Mouse (Mus musculus) adrenal gland, adult 18-20 months (tissue): ENCODE results near the gene Fzd2. TPM values are rescaled to one million over a fixed set of nuclear protein-coding genes. Genes with fewer than 3 reads are reported as not detected.
"Not testable (repeated sequence)": the region's sequence is repeated elsewhere in the genome, so short reads cannot be mapped to it uniquely, and the experiment has no call there.

ENCODE experiments used
- DNase-seq, 2 experiments: peaks; one replicate each; pipeline ENCODE4 v3.0.0; 2021 to 2022; ENCODE audit warnings: low spot score in 2 of 2
- total RNA-seq, 2 experiments: library from RNA; stranded (reverse); gene quantifications; 1 replicate in 1 of 2; 2 replicates in 1 of 2; pipeline ENCODE4 v1.2.3; 2021

Gene Fzd2
- total RNA-seq, 2 experiments from 2014 or later = 2.6 to 3.6 TPM

DNA sequence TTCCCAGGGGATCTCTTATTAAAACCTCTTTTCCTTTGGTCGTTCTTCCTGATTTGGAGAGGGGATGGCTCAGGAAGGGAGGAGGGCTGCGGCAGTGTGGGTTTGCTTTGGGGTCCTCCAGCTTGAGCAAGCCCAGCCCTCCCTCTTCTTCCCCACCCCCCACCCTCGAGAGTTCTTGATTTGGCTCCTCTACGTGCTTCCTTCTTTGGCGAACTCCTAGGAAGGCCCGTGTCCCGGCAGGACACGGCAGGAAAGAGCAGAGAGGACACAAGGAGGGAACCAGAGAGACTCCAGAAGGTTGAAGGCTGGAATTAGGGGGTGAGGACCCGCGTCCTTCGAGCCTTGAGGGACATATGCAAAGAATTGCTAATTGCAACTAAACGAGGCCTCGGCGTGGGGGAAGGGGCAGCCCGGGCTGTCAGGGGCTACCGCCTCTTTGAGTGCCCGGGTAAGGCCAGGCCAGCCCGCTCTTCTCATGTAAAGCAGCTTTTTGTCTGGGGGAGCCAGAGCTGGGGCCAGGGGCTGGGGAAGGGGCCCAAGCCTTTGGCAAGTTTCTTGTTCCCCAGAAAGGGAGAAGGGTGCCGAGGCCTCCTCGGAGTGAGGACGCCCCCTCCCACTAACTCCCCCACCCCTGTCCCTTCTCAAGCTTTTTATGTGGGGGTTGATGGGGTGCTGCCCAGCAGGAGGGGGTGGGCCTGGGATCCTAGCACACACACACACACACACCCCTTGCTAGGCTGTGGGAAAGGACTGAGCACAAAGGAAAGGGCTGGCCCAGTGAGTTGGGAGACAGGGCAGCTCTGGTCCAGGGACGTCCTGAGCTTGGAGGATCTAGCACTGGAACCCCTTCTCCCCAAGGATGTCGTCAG, 24.8 kb upstream of the Fzd2 start, which contains the start of gene Gm11627:
Gm11627 (minus strand) TSS at position 297 of the 869 bp plus-strand sequence.
- no peak for DNase-seq

DNA sequence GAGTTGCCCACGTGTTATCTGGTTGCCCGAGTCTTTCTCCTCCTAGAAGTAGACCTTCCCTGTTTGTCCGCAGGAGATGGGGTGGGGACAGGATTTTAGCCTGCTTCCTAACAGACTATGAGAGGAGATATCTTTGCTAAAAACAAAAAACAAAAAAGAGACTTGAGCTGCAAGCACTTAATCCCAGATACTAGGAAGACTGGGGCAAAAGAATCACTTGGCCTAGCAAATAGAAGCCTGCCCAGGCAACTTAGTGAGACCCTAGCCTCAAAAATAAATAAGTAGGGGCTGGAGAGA, 24.2 kb upstream of the Fzd2 start:
- no peak for DNase-seq

DNA sequence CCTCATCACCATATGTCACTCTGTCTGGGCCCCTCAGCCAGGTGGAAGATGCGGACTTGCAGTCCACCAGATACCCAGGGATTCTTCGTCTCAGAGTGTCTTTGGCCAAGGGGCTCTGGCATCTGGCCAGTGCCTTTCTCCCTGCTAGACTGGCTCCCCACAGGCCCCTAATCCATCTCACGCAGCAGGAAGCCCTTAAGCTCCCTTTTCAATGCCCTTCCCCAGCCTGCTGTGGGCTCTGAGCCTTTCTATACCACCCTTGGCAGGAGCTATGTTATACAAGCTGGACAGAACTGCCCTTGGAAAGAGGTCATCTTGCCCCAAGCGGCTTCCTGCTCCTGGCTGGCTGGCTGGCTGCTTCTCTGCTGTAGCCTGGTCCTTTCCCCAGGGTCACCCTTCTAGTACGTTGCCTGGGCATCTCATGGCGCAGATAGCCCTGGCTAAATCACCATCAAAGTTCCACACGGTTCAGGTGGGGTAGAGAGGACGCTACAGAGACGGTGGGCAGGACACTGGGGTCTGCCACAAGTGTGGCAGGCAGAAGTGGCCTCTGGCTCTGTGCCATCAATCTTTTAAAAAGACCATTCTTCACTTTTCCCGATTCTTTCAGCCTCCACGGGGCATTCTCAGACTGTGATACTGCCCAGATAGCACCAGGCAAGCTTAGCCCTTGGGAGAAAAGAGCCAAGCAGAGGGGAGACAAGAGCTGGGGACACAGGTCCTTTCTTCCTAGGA, 22.7 kb upstream of the Fzd2 start:
- no peak for DNase-seq

DNA sequence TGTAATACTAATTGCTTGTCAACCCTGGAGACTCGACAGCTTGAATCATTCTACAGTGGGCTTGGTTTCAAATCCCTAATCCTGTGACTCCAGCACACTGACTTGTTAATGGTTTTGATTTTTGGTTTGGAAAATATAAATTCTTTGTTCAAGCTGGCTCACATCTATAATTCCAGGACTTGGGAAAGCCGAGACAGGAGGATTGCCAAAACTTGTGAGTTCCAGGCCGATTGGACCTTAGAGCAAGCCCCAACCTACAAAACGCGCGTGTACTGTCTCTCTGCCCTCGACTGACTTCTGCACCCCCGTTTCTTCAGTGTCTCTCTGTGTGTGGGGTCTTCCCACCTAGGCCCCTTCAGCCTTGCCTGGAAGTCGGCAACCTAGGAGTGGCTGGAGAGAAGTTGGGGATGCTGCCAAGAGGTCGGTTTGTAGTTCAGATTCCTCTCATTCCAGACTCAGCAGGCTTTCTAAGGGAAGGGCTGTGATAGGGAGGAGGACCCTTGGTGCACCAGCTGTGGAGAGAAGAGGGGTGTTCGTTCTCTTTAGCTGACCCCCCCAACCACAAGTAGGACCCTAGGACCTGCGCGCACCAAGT, 22.1 kb upstream of the Fzd2 start:
- DNase-seq = no peak

DNA sequence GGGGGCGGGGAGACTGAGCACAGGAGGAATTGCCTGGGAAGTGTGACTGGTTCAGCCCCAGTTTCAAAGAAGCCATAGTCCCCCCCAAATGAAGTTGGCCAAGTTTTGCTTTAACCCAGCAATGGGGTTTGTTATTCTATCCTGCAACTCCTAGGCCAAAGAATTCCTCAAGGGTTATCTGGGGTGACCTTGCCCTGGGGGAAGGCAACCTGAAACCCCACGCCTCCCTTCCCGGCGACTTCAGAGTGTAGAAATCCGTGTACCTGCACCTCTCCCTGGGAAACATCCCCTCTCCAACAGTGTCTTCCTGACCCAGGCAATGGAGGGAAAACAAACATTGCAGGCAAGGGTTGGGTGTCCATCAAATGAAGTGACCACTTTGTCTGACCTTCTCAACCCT, 21.5 kb upstream of the Fzd2 start:
- DNase-seq = no peak

DNA sequence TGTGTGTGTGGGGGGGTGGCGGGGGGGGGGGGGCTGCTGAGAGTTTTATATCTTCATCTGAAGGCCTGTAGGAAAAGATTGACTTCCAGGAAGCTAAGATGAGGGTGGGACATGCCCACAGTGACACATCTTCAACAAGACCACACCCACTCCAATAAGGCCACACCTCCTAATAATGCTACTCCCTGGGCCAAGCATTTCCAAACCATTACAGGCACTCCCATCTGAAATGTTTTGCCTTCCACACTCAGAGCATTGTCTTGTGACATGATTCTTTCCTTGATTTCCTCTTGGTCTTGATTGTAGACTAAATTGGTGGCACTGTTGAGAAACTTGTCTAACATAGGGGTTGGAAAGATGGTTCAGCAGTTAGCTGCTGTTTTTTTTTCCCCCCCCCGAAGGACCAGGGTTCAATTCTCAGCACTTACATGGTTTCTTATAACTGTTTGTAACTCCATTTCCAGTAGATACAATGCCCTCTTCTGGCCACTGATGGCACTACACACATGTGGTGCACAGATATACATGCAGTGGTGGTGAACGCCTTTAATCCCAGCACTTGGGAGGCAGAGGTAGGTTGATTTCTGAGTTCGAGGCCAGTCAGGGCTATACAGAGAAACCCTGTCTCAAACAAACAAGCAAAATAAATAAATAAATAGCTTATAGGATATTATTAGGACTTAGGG, 17.6 kb upstream of the Fzd2 start:
- no peak for DNase-seq

DNA sequence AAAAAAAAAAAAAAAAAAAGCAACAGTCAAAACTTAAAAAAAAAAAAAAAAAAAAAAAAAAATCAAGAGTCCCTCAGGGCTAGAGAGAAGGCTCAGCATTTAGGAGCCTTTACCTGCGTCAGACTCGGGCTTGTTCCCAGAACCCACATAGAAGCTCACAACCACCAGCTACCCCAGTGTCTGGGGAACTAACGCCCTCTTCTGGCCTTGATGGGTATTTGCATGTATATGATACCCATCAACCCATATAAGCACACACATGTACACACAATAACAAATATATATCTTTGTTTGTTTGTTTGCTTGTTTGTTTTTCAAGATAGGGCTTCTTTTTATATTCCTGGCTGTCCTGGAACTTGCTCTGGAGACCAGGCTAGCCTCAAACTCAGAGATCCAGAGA, 16.6 kb upstream of the Fzd2 start:
- no peak for DNase-seq

DNA sequence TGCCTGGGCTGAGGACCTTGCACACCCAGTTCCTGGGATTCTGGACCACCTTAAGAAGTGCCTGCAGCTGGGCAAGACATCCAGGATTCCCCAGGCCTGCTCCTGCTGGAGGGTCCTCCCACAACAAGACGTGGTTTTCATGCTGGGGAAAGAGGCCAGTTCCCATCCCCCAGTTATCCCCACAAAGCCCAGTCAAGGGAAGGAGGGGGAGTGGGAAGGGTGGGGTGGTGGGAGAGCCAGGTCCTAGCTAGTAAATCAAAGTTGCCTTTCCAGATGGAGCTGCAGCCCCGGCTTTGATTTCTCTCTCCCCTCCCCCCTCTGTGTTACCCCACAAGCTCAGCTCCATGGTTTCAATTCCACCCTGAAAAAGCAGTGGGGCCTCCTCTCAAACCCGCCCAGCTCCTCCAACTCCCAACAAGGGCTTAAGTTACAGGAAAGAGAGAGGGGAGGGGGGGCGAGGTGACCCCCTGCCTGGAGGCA, 8.8 kb upstream of the Fzd2 start:
- no peak for DNase-seq

DNA sequence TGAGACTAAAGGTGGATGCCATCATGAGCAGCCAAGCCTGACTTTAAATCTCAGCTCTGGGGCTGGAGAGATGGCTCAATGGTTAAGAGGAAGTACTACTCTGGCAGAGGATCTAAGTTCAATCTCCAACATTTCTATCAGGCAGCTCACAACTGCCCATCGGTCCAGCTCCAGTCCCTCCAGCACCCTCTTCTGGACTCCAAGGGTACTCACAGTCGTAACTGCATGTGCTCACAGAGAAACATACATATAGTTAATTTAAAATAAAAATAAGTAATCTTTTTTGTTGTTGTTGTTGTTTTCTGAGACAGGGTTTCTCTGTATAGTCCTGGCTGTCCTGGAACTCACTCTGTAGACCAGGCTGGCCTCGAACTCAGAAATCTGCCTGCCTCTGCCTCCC, 4.3 kb upstream of the Fzd2 start:
- no peak for DNase-seq

DNA sequence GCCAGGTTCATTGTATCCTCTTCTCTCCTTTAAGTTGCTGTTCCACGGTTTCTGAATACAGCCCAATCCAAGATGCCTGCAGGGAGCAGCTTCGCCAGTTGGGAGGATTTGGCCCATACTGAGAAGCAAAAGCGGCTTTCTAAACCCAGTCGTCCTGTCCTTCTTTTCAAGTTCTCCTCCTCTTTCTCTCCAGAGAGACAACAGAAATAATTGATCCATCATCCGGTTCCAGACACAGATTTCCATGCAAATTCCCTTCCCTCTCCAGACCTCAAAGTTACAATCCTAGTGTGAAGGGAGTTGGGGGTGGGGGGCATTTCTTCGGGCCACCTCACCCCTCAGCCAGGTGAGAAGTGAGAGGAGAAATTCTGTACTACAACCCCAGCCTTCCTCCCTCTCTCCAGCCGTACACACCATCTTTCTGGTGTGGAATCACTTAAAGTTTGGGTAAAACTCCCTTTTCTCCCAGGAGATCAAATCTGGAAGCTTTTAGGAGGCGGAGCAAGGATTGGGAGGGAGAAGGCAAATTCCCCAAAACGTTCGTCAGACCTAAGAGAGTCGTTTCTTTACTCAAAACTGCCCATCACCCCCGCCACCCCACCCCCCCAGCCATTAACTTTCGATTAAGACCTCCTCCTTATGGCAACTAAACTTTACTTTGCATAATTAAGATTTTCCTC, 1.2 kb upstream of the Fzd2 start:
- DNase-seq = no peak

DNA sequence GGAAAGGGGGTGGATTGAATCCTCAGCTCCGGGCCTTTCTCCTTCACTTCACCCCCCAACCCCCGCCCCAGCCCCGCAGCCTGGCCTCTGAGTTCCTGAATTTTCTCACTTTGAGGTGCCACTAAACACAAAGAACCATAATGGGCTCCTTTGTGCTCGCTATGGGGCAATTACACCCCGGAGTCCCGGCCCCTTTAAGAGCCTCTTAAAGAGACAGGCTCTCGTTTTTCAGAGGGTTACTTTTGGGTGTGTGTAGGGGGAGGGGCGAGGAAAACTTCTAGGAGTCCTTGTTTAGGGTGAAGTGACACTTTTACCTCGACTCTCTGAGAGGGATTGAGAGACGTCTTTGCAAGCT, 723 bp upstream of the Fzd2 start:
- peak; percentile 29 for DNase-seq

DNA sequence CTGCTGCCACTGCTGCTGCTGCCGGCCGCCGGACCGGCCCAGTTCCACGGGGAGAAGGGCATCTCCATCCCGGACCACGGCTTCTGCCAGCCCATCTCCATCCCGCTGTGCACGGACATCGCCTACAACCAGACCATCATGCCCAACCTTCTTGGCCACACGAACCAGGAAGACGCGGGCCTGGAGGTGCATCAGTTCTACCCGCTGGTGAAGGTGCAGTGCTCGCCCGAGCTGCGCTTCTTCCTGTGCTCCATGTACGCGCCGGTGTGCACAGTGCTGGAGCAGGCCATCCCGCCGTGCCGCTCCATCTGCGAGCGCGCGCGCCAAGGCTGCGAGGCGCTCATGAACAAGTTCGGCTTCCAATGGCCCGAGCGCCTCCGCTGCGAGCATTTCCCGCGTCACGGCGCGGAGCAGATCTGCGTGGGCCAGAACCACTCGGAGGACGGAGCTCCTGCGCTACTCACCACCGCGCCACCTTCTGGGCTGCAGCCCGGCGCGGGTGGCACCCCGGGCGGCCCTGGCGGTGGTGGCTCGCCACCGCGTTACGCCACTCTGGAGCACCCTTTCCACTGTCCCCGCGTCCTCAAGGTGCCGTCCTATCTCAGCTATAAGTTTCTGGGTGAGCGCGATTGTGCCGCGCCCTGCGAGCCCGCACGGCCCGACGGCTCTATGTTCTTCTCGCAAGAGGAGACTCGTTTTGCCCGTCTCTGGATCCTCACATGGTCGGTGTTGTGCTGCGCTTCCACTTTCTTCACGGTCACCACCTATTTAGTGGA, 769 bp downstream of the Fzd2 start:
- DNase-seq = peak; percentile 31 to 33

DNA sequence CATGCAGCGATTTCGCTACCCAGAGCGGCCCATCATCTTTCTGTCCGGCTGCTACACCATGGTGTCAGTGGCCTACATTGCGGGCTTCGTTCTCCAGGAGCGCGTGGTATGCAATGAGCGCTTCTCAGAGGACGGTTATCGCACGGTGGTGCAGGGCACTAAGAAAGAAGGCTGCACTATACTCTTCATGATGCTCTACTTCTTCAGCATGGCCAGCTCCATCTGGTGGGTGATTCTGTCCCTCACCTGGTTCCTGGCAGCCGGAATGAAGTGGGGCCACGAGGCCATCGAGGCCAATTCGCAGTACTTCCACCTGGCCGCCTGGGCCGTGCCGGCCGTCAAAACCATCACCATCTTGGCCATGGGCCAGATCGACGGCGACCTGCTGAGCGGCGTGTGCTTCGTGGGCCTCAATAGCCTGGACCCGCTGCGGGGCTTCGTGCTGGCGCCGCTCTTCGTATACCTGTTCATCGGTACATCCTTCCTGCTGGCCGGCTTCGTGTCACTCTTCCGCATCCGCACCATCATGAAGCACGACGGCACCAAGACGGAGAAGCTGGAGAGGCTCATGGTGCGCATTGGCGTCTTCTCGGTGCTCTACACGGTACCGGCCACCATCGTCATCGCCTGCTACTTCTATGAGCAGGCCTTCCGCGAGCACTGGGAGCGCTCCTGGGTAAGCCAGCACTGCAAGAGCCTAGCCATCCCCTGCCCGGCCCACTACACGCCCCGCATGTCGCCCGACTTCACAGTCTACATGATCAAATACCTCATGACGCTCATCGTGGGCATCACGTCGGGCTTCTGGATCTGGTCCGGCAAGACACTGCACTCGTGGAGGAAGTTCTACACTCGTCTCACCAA, 1.6 kb downstream of the Fzd2 start:
- no peak for DNase-seq

DNA sequence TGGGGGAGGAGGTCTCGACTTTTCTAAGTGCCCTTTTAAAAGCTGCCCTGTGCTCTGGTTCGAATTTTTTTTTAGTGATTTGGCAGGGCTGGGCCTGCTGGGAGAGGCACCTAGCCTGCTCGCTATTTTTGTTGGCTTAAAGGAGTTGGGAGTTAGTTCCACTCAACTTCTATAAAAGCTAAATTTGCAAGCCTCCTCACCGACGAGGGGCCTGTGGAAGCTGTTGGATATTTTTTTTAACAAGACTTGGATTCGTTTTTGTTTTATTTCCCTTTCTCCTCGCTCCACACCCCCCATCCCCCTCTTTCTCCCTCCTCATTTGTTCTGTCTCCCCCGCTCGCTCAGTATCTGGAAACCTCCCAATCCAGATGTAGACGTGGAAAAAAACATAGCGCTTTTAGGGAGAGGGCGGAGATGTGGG, 2.6 kb downstream of the Fzd2 start:
- no peak for DNase-seq

DNA sequence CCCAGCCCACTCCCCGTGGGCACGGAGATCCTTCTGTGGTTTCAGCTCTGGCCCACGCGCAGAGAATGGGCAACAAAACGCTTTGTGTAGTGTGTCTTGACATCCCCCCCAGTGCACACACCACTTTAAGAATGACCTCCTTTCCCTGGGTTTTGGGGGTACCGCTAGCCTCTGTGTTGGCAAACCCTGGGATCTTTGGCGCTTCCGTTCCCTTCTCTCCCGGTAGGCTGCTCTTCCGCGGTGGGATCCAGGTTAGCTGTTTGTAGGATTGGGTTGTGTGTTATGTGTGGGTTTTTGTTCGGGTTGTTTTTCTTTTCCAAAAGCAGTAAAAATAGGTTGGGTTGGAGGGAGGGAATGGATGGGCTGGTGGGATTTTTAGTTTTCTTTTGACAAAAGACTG, 3.0 kb downstream of the Fzd2 start:
- DNase-seq = not testable (repeated sequence)

DNA sequence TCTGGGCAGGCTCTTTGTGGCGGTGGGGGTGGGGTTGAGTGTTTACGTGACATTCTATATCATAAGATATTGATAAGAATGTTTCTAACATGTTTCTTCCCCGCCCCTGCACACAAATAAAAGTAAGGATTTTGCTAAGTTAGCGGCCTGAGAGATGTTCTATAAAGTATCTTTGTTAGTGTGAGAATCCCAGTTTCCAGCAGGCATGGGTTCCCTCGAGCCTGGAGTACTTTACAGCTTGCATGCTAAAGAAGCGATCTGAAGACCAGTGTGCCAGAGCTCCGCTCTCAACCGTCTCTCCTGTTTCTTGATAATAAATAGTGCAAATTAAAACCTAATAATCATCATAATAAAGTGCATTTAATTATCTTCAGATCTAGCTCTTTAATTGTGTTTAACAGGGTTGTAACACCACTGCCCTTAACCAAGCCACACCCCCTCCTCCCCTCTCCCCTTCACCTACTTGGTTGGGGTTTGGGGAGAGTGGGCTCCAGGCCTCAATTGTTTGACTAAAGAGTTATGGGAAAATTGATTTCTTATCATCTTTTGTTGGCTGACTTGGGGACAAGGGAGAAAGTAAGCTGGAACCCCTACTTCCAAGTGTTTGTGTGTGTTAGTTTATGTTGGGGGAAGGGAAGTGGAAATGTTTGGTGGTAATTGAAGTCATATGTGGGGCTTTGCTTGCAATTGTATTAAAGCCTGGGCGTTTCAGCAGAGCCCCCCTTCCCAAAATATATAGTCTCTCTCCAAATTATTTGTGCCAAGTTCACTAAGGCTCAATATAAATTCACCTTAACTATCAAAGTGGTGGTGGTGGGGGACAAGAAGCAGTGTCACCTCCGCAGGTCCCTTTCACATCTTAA, 3.7 kb downstream of the Fzd2 start:
- DNase-seq = no peak

DNA sequence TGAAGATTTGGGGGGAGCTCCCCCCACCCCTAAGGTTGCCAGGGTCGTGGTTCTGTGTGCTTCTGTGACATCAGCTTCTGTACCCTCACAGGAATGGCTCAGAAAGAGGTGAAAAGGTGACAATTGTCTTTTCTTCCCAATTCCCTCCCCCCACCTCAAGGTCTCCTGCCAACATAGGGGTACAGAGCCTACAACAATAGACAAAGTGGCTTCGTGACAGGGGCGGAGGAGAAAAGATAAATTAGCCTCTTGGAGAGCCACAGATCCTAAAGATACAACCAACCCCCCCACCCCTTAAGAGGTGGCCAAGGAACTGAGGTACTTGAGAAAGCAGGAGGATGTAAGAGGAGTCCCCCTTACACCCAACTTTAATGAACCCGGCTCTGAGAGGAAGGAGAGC, 4.5 kb downstream of the Fzd2 start:
- DNase-seq = no peak

DNA sequence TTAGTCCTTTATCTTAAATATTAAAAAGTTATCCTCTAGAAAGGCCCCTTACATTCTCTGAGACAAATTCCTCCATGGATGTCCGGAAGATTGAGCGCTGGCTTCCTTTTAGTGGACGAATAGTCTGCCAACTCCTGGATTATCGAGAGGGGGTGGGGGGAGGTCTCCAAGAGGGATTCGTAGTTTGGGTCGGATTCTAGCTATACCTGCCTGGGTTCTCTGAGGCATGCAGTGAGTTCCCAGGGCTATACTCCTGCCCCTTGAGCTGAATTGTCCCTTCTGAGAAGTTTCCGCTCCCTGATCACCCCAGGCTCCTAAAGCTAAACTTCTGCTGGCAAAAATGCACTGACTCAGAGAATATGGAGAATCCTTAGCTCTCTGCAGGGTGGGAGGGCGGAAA, 5.3 kb downstream of the Fzd2 start:
- DNase-seq = no peak
